In genomic region chr11:5502351-5503051, GRCm38 (mm10) we compare ENCODE assay signal across 9 mouse cellular contexts. TPM values are rescaled to one million over a fixed set of nuclear protein-coding genes. Genes with fewer than 3 reads are reported as not detected.
DNase-seq lines count a peak whose midpoint lies in the region; ATAC-seq and TF ChIP-seq lines count a peak whose summit lies in the region.
"Had no signal": no experiment of that assay in that cellular context is flagged by ENCODE, and none has a peak within 500 bp of the region (broad histone marks: within the 10 kb centered on the region; RNA-seq: fewer than 3 reads in every experiment).

No protein-coding gene starts in this region.

- 33% methylated on average over 10 of the region's 10 CpGs for WGBS in liver, adult 2 months

- intact Hi-C loops in gastrocnemius, adult 2 months (cut with DNase I), result no loop called here
- intact Hi-C loops in gastrocnemius, postnatal 14 days (cut with DNase I; ENCODE audit: low total_unique reads), result no loop called here

- peaks cover 41% of the 10 kb centered on the region for H3K4me1 ChIP-seq in liver, adult 2 months (ENCODE audit: control insufficient read depth, insufficient read depth, low read length)

- peaks cover 4% of the 10 kb centered on the region; the same call in 1 of the 2 replicates for H3K79me2 ChIP-seq in liver, adult 2 months (ENCODE audit: control insufficient read depth, insufficient read depth, low read length)

- no peaks in the 10 kb centered on the region for H3K27me3 ChIP-seq in liver, adult 2 months (ENCODE audit: control insufficient read depth, insufficient read depth, low read length)

- no peak for TF ChIP-seq CTCF in gastrocnemius, adult 2 months (IDR thresholded peaks at IDR 0.05)
- no peak for TF ChIP-seq CTCF in liver, adult 2 months (IDR thresholded peaks at IDR 0.05; ENCODE audit: low read depth, low read length)

- H3K36me3 ChIP-seq in liver, adult 2 months (ENCODE audit: control insufficient read depth, insufficient read depth, low read length), result no peaks in the 10 kb centered on the region

- peak; percentile 85 for ATAC-seq in megakaryocyte progenitor cell, adult 5-6 weeks (replicated peaks; ENCODE audit: poor library complexity)

- no peak overlapping the region for H3K4me3 ChIP-seq in gastrocnemius, adult 2 months
- H3K4me3 ChIP-seq in liver, adult 2 months (ENCODE audit: insufficient read depth, low read depth, low read length), result peak overlapping the region; percentile 6; the same call in 1 of the 2 replicates

- DNase-seq in gastrocnemius, adult 2 months, result peak; percentile 66
- DNase-seq in gastrocnemius, postnatal 14 days, result no peak
- DNase-seq in NIH3T3 (ENCODE audit: low read depth), result peak; percentile 73
- DNase-seq in liver, adult 2 months (ENCODE audit: extremely low read depth, low read depth, low spot score), result peak; percentile 91
- DNase-seq in layer of hippocampus, postnatal 14 days (ENCODE audit: low spot score in 2 of 2), result no peak
- DNase-seq in frontal cortex, postnatal 14 days (ENCODE audit: low spot score in 2 of 2), result no peak
- DNase-seq in neural tube, embryonic 10.5 days (ENCODE audit: extremely low spot score, low spot score), result no peak
- DNase-seq: heart, postnatal 14 days had no signal

- H3K27ac ChIP-seq in gastrocnemius, adult 2 months, result peak overlapping the region; percentile 31; the same call in 1 of the 2 replicates
- peak overlapping the region; percentile 98 for H3K27ac ChIP-seq in liver, adult 2 months (replicated peaks; ENCODE audit: insufficient read depth, low read depth, low read length)

- TF ChIP-seq POLR2A in liver, adult 2 months (IDR thresholded peaks at IDR 0.05; ENCODE audit: extremely low read depth, insufficient read depth, low read length), result no peak

- H3K9ac ChIP-seq in liver, adult 2 months (ENCODE audit: low read depth, low read length), result peak overlapping the region; percentile 44

RNA-seq across cellular contexts. Expression of gene Xbp1, which starts 18.0 kb away (rescaled TPM):
- total RNA-seq in gastrocnemius, adult 2 months (2021), result 10 to 100 TPM; 64.5 to 70.5 TPM
- total RNA-seq in gastrocnemius, postnatal 14 days (2021), result 10 to 100 TPM; 42.7 to 47.5 TPM
- 137 and 138 TPM in 2 replicates for total RNA-seq in liver, adult 2 months (2014; rRNA removed)
- 147 and 241 TPM in 2 replicates for polyA plus RNA-seq in liver, adult 2 months (2012; rRNA removed)
- 215 and 235 TPM in 2 replicates for total RNA-seq in megakaryocyte progenitor cell, adult 5-6 weeks (2015)
- total RNA-seq in megakaryocyte progenitor cell, adult 5-6 weeks (2017), result 165 and 167 TPM in 2 replicates
- 10 to 100 TPM; 72.9 to 88.1 TPM for total RNA-seq in layer of hippocampus, postnatal 14 days (2021)

RNA-seq across cellular contexts. Expression of gene Ccdc117, which starts 39.5 kb away (rescaled TPM):
- 10 to 100 TPM; 16.3 to 30.0 TPM for total RNA-seq in gastrocnemius, adult 2 months (2021)
- 10 to 100 TPM; 11.0 to 11.1 TPM for total RNA-seq in gastrocnemius, postnatal 14 days (2021)
- total RNA-seq in liver, adult 2 months (2014; rRNA removed), result 15.3 and 15.5 TPM in 2 replicates
- 5.2 and 5.4 TPM in 2 replicates for polyA plus RNA-seq in liver, adult 2 months (2012; rRNA removed)
- 17.1 and 19.2 TPM in 2 replicates for total RNA-seq in megakaryocyte progenitor cell, adult 5-6 weeks (2015)
- 29.4 and 32.9 TPM in 2 replicates for total RNA-seq in megakaryocyte progenitor cell, adult 5-6 weeks (2017)
- total RNA-seq in layer of hippocampus, postnatal 14 days (2021), result 10 to 100 TPM in 1 of 2 experiments, 1 to 10 TPM in 1; 8.8 to 12.1 TPM

RNA-seq across cellular contexts. Expression of gene Znrf3, which starts 57.9 kb away (rescaled TPM):
- 1 to 10 TPM; 5.7 to 6.9 TPM for total RNA-seq in gastrocnemius, adult 2 months (2021)
- total RNA-seq in gastrocnemius, postnatal 14 days (2021), result 1 to 10 TPM; 6.5 to 9.3 TPM
- 4.6 and 6.3 TPM in 2 replicates for total RNA-seq in liver, adult 2 months (2014; rRNA removed)
- 4.2 and 4.5 TPM in 2 replicates for polyA plus RNA-seq in liver, adult 2 months (2012; rRNA removed)
- 4.7 and 9.3 TPM in 2 replicates for total RNA-seq in megakaryocyte progenitor cell, adult 5-6 weeks (2015)
- 2.1 and 2.7 TPM in 2 replicates for total RNA-seq in megakaryocyte progenitor cell, adult 5-6 weeks (2017)
- total RNA-seq in layer of hippocampus, postnatal 14 days (2021), result 10 to 100 TPM; 19.9 to 22.3 TPM

Comparison
In these comparisons a context has a peak if more than half of its experiments do, and no peak if none do; other contexts are left out.
1. DNase-seq: peak in gastrocnemius, adult 2 months (single experiment), NIH3T3 (single experiment) and liver, adult 2 months (single experiment); none in gastrocnemius, postnatal 14 days (single experiment), layer of hippocampus, postnatal 14 days (0 of 2), frontal cortex, postnatal 14 days (0 of 2) and neural tube, embryonic 10.5 days (single experiment).